Mouse (Mus musculus) hindbrain, embryonic 14.5 days (tissue): Measurements from ENCODE around the gene Ap3b1. TPM values are rescaled to one million over a fixed set of nuclear protein-coding genes. Genes with fewer than 3 reads are reported as not detected.

Experiments
- ATAC-seq: fragments of 200-750 bp; cut with Nextera tagmentation; 2 replicates; pipeline ENCODE4 v1.8.0; 2017; ENCODE audit warnings: moderate number of reproducible peaks, mild to moderate bottlenecking, moderate TSS enrichment, moderate library complexity; ENCODE audit not compliant: low FRiP score
- DNase-seq: peaks from one replicate; pipeline ENCODE4 v3.0.0-alpha.2; 2015; ENCODE audit warnings: low spot score
- H3K27ac ChIP-seq: fragments of 300-500 bp; sonication (generic); 2 replicates; pipeline ENCODE4 v1.5.1; 2014; ENCODE audit warnings: mild to moderate bottlenecking, moderate library complexity
- H3K27me3 ChIP-seq: fragments of 300-500 bp; sonication (generic); 2 replicates; pipeline ENCODE4 v1.6.1; 2014; ENCODE audit warnings: mild to moderate bottlenecking, low read length, mixed read lengths; ENCODE audit not compliant: control insufficient read depth, insufficient read depth
- H3K36me3 ChIP-seq: fragments of 300-500 bp; sonication (generic); replicated peaks from 2 replicates; pipeline ENCODE4 v1.6.1; 2014; ENCODE audit not compliant: control insufficient read depth, insufficient read depth
- H3K4me1 ChIP-seq: fragments of 300-500 bp; sonication (generic); replicated peaks from 2 replicates; pipeline ENCODE4 v1.6.1; 2014; ENCODE audit warnings: antibody characterized with exemption, low read length, mixed read lengths; ENCODE audit not compliant: control insufficient read depth, insufficient read depth
- H3K4me2 ChIP-seq: fragments of 300-500 bp; sonication (generic); replicated peaks from 2 replicates; pipeline ENCODE4 v1.6.1; 2014; ENCODE audit warnings: mild to moderate bottlenecking, moderate library complexity
- H3K4me3 ChIP-seq: fragments of 300-500 bp; sonication (generic); replicated peaks from 2 replicates; pipeline ENCODE4 v1.5.1; 2014; ENCODE audit warnings: mild to moderate bottlenecking, low read length
- H3K9ac ChIP-seq: fragments of 300-500 bp; sonication (generic); 2 replicates; pipeline ENCODE4 v1.6.1; 2014
- H3K9me3 ChIP-seq: fragments of 300-500 bp; sonication (generic); 2 replicates; pipeline ENCODE4 v1.6.1; 2016; ENCODE audit warnings: low read length; ENCODE audit not compliant: control insufficient read depth
- WGBS: fragments of 180-500 bp; shearing (Covaris S2); extraction: QIAGEN DNeasy Blood & Tissue Kit; methylation state at CpG from one replicate; pipeline ENCODE4 v1.1.7; 2014; 5-methylcytosine and 5-hydroxymethylcytosine counted together
- polyA plus RNA-seq: library from polyadenylated mRNA; unstranded; fragments of >200 nt; fragmentation: Nextera tagmentation; extraction: Ambion mirVana; gene quantifications from 2 replicates; pipeline ENCODE4 v1.2.1, GENCODE M21; 2014

Gene Ap3b1
- polyA plus RNA-seq, 1 experiment from 2014 or later, result 27.3 TPM

DNA sequence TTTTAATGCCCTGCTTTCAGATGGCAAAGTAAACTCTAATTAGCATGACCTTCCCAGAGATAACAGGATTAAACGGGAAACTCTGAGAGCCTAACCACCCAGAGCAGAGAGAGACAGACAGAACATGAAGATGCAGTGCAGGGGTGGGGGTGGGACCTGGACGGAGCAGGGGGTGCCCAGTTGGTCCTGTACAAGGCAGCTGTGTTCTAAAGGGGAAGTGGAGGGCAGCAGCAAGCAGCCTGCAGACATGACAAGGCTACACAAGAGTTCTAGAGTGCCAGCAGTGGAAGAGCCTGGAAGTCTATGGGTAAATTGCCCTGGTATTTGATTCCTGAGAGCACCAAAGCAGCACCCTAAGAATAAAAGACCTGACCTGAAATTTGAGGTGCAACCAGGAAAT lies 105.5 kb downstream of the Ap3b1 start:
- no peak overlapping the region for H3K27ac ChIP-seq
- ATAC-seq, result no peak
- no peaks in the 10 kb centered on the region for H3K4me1 ChIP-seq
- 67% methylated on average over 2 of the region's 2 CpGs for WGBS
- no peak overlapping the region for H3K9ac ChIP-seq
- H3K27me3 ChIP-seq, result no peaks in the 10 kb centered on the region
- H3K4me3 ChIP-seq, result no peak overlapping the region
- H3K4me2 ChIP-seq, result no peak overlapping the region
- H3K9me3 ChIP-seq, result no peaks in the 10 kb centered on the region
- peaks cover 6% of the 10 kb centered on the region; the same call in 1 of the 2 replicates for H3K36me3 ChIP-seq
- no peak for DNase-seq

DNA sequence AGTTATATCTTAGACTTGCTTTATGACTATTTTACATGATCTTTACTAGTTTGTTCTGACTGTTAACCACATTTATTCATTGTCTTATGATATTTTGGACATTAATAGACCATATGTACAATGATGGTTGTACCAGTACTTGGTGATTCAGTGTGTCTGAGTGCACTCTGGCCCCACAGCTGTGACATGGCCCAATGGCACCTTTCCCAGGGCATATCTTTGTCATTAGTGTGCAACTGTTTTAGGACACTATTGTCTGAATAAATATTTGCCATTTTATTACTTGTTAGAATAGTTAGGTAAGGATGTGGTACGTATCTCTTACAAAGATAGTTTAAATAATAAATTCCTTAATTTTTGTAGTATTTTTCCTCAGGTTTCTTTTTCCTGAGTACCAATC lies 109.8 kb downstream of the Ap3b1 start:
- WGBS, result 98% methylated on average over 1 of the region's 1 CpGs
- H3K4me3 ChIP-seq, result no peak overlapping the region
- H3K9me3 ChIP-seq, result no peaks in the 10 kb centered on the region
- no peak overlapping the region for H3K4me2 ChIP-seq
- H3K4me1 ChIP-seq, result no peaks in the 10 kb centered on the region
- 0 out of 2 replicates have a peak, but pooled peaks cover 5% of the 10 kb centered on the region for H3K36me3 ChIP-seq
- H3K27ac ChIP-seq, result no peak overlapping the region
- DNase-seq, result no peak
- no peaks in the 10 kb centered on the region for H3K27me3 ChIP-seq
- no peak overlapping the region for H3K9ac ChIP-seq
- ATAC-seq, result no peak

DNA sequence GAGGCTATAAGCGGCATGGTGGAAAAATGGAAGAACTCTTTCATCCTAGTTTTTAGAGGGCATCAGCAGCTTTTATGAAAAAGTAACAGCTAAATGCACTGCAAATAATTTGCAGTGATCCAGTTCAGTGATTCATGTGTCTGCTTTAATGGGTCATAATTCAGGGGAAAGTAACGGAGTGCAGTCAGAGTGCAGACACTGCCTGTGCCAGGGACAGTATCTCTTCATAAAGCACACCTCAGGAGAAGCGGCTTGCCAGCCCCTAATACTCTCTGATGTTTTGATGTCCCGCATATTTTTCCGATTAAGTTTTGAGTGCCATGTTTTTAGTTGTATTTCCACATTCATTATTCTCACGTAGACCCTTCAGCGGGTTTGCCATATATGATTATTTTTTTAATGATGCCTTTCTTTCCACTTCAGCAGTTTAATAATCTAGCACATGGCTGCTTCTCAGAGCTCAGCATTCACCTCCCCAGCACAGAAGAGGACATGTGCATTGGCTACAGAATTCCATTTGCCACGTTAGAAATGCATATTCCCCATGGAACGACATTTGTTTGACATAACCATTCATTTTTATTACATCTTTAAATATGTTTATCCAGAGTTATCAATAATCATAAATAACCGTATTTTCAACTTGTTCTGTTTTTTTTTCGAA lies 112.4 kb downstream of the Ap3b1 start:
- Histone ChIP-seq H3K27me3 (no peaks in the 10 kb centered on the region), H3K9ac (no peak overlapping the region), H3K27ac (no peak overlapping the region), H3K36me3 (0 out of 2 replicates have a peak, but pooled peaks cover 5% of the 10 kb centered on the region), H3K4me3 (no peak overlapping the region), H3K9me3 (no peaks in the 10 kb centered on the region), H3K4me1 (no peaks in the 10 kb centered on the region), H3K4me2 (no peak overlapping the region)
- ATAC-seq (no peak), DNase-seq (no peak)
- WGBS, result 76% methylated on average over 11 of the region's 11 CpGs

DNA sequence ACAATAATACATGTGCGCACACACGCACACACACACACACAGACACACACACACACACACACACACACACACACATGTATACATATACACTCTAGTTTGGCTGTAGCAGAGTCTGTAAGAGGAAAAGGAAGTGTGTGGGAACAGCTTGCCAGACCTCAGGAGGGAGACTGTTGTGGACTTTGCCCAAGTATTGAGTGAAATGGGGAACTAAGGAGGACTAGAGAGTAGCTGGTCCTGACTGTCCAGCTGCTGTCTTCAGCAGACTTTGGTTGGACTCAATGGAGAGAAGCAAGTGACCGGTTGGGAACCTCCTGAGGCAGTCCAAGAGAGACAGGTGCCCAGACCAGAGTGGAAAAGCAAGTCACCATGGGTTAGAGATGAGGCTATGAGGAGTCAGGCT lies 117.4 kb downstream of the Ap3b1 start:
- WGBS, result 99% methylated on average over 3 of the region's 3 CpGs

DNA sequence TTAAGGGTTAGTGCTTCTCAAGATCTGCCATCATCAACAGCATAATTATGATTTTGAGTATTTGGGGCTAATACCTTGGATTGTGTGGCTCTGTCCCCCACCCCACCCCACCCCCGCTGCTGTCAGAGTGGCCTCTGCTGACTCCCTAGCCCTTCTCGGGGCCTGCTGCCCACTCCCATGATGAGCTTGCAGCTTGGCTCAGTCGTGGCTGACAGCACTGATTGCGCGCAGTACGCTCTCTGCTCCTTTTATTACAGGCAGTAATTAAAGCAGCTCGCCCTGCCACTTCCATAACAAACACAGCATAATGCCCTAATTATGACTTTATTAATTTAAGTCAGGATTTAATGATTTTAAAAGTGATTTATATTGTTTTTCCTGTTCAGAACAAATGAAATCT lies 121.5 kb downstream of the Ap3b1 start:
- Histone ChIP-seq H3K4me1 (no peaks in the 10 kb centered on the region), H3K36me3 (peaks cover 46% of the 10 kb centered on the region), H3K9me3 (no peaks in the 10 kb centered on the region), H3K27me3 (no peaks in the 10 kb centered on the region), H3K4me3 (no peak overlapping the region), H3K27ac (no peak overlapping the region), H3K4me2 (no peak overlapping the region), H3K9ac (no peak overlapping the region)
- DNase-seq (no peak), ATAC-seq (no peak)
- 57% methylated on average over 7 of the region's 7 CpGs for WGBS

More for the DNA sequence above, 117.4 kb downstream of the Ap3b1 start:
- no peak for ATAC-seq
- Histone ChIP-seq H3K27me3 (no peaks in the 10 kb centered on the region), H3K9me3 (no peaks in the 10 kb centered on the region), H3K36me3 (peaks cover 17% of the 10 kb centered on the region), H3K9ac (no peak overlapping the region), H3K4me3 (no peak overlapping the region), H3K4me2 (no peak overlapping the region), H3K27ac (no peak overlapping the region), H3K4me1 (no peaks in the 10 kb centered on the region)
- no peak for DNase-seq

DNA sequence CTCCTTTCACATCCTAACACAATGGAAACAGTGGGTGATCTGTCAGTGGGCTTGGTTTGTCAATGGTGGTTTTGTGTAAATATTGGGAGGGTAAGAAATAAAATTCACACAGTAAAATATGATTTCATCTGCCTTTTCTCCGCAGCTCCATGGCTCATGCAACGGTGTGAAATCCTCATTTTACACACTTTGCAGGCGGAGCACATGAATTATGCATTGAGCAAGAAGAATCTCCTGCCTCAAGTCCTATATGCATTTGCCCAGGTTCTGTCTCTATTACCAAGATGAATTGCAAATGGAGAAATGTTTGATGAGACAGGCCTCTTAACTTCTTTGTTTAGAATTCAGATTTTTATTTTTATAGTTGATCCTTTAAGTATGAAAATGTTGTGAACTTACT lies 131.9 kb downstream of the Ap3b1 start:
- ATAC-seq, result no peak
- Histone ChIP-seq H3K36me3 (no peaks in the 10 kb centered on the region; the same call in 1 of the 2 replicates), H3K4me2 (no peak overlapping the region), H3K27me3 (no peaks in the 10 kb centered on the region), H3K27ac (no peak overlapping the region), H3K4me3 (no peak overlapping the region), H3K4me1 (no peaks in the 10 kb centered on the region; the same call in 1 of the 2 replicates), H3K9ac (no peak overlapping the region), H3K9me3 (no peaks in the 10 kb centered on the region)
- WGBS, result 38% methylated on average over 3 of the region's 3 CpGs
- DNase-seq, result no peak

DNA sequence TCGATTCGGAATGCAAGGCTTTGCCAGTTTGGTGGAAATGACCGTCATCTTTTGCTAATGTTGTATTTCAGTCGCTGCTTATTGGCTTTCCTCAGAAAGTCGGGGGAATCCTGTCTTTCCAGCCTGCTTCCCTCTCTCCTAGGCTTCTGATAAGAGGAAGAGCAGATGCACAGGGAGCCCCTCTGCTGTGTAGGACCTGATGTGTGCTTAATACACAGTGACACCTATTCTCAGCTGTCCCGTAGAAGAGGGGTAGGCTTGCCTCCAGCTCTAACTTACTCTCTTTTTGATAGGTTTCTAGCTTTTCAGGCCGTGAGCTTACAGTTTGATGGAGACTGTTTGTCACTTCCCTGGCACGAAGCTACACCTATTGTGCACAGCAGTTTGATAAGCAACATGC lies 132.4 kb downstream of the Ap3b1 start:
- no peaks in the 10 kb centered on the region; the same call in 1 of the 2 replicates for H3K4me1 ChIP-seq
- no peak overlapping the region for H3K4me3 ChIP-seq
- H3K27me3 ChIP-seq, result no peaks in the 10 kb centered on the region
- WGBS, result 74% methylated on average over 8 of the region's 8 CpGs
- 0 out of 2 replicates have a peak overlapping the region, but pooled peaks have one; percentile 6 for H3K27ac ChIP-seq
- no peak overlapping the region for H3K4me2 ChIP-seq
- no peak overlapping the region for H3K9ac ChIP-seq
- H3K9me3 ChIP-seq, result no peaks in the 10 kb centered on the region
- no peaks in the 10 kb centered on the region; the same call in 1 of the 2 replicates for H3K36me3 ChIP-seq
- ATAC-seq (no peak), DNase-seq (no peak)

DNA sequence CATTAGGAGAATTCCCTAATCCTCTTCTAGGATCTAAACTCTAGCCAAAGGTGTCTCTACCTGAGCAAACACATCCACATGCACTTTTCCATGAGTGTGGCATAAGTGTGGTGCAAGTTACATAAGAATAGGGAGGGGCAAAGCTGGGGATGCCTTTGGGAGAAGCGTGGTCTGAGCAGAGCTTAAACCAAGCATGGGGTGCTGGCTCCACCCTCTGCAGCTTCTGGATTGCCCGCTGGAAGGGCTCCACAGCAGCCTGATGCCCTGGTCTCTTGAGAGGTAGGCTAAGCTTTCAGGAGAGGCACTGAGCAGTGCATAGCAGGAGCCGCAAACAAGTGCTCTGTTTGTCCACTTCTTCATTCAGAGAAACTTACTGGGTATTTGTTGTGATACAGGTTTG lies 138.8 kb downstream of the Ap3b1 start:
- 86% methylated on average over 3 of the region's 3 CpGs for WGBS

DNA sequence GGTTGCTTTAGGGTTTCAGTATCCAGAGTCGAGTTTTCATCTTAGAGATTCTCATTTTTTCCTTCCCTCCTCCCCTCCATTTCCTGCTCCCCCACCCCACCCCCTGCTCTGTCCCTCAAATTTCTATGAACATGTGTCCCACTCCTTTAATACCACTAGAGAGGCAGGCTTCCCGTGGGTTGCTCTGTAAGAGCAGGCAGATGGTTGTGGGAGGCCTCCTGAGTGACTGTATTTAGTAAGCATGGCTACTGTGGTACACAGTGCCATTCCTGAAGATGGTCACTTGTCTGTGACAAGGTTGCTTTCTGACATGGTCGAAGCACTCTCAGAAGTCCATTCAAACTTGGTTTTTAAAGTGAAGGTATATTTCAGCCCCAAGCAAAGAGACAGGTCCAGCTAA lies 147.7 kb downstream of the Ap3b1 start:
- ATAC-seq (no peak), DNase-seq (no peak)
- 88% methylated on average over 3 of the region's 3 CpGs for WGBS
- Histone ChIP-seq H3K27ac (no peak overlapping the region), H3K4me2 (no peak overlapping the region), H3K4me3 (no peak overlapping the region), H3K9ac (no peak overlapping the region), H3K36me3 (0 out of 2 replicates have a peak, but pooled peaks cover 6% of the 10 kb centered on the region), H3K9me3 (no peaks in the 10 kb centered on the region), H3K4me1 (no peaks in the 10 kb centered on the region), H3K27me3 (no peaks in the 10 kb centered on the region)

More for the DNA sequence above, 138.8 kb downstream of the Ap3b1 start:
- Histone ChIP-seq H3K4me1 (no peaks in the 10 kb centered on the region), H3K4me3 (no peak overlapping the region), H3K27ac (no peak overlapping the region), H3K36me3 (no peaks in the 10 kb centered on the region; the same call in 1 of the 2 replicates), H3K27me3 (no peaks in the 10 kb centered on the region), H3K4me2 (no peak overlapping the region), H3K9ac (no peak overlapping the region), H3K9me3 (no peaks in the 10 kb centered on the region)
- ATAC-seq (no peak), DNase-seq (no peak)
